Mouse (Mus musculus): ENCODE data around the gene Lrrc1.

The Lrrc1 gene

GRCm38 (mm10) chr9:77543351-77544321 is 1.0 kb downstream of the Lrrc1 start:
- peak; percentile 70 to 82 for DNase-seq

- no peak for DNase-seq
These were observed 3.1 kb downstream of the Lrrc1 start for GRCm38 (mm10) chr9:77541556-77541955.

GRCm38 (mm10) chr9:77539232-77539631 is 5.4 kb downstream of the Lrrc1 start:
- no peak for DNase-seq

GRCm38 (mm10) chr9:77537357-77537756 is 7.3 kb downstream of the Lrrc1 start:
- no peak for DNase-seq

- DNase-seq, result no peak
These were observed 7.8 kb downstream of the Lrrc1 start for GRCm38 (mm10) chr9:77536832-77537231.

GRCm38 (mm10) chr9:77536286-77536685 is 8.4 kb downstream of the Lrrc1 start:
- DNase-seq, result no peak

- no peak for DNase-seq
These were observed 9.5 kb downstream of the Lrrc1 start for GRCm38 (mm10) chr9:77535021-77535744.

GRCm38 (mm10) chr9:77528379-77529041 is 16.2 kb downstream of the Lrrc1 start:
- no peak for DNase-seq

GRCm38 (mm10) chr9:77527170-77527569 is 17.5 kb downstream of the Lrrc1 start:
- DNase-seq, result no peak

GRCm38 (mm10) chr9:77526715-77527114 is 18.0 kb downstream of the Lrrc1 start:
- DNase-seq, result peak in 1 of 2 experiments; percentile 46

- DNase-seq, result no peak
These were observed 18.9 kb downstream of the Lrrc1 start for GRCm38 (mm10) chr9:77525595-77526295.

- no peak for DNase-seq
These were observed 20.9 kb downstream of the Lrrc1 start for GRCm38 (mm10) chr9:77523793-77524192.

- DNase-seq, result no peak
These were observed 22.2 kb downstream of the Lrrc1 start for GRCm38 (mm10) chr9:77522476-77522875.

- DNase-seq, result no peak
These were observed 25.5 kb downstream of the Lrrc1 start for GRCm38 (mm10) chr9:77519198-77519597.

GRCm38 (mm10) chr9:77516782-77517364 is 27.8 kb downstream of the Lrrc1 start:
- no peak for DNase-seq

GRCm38 (mm10) chr9:77513892-77514291 is 30.8 kb downstream of the Lrrc1 start:
- DNase-seq, result no peak

- no peak for DNase-seq
These were observed 32.5 kb downstream of the Lrrc1 start for GRCm38 (mm10) chr9:77512220-77512619.

GRCm38 (mm10) chr9:77510574-77510973 is 34.1 kb downstream of the Lrrc1 start:
- no peak for DNase-seq

GRCm38 (mm10) chr9:77507743-77508394 is 36.8 kb downstream of the Lrrc1 start:
- no peak for DNase-seq

GRCm38 (mm10) chr9:77502548-77503438 is 41.9 kb downstream of the Lrrc1 start:
- peak in 1 of 2 experiments; percentile 44 for DNase-seq

GRCm38 (mm10) chr9:77502171-77502547 is 42.5 kb downstream of the Lrrc1 start:
- no peak for DNase-seq
